Mouse (Mus musculus) liver, embryonic 14.5 days (tissue): Measurements from ENCODE around the gene Slc2a1.

Source experiments
- CTCF ChIP-seq: IDR thresholded peaks from 2 replicates; pipeline ENCODE4 v1.5.1; 2016; ENCODE audit warnings: antibody characterized with exemption, low read depth, control low read depth
- EP300 ChIP-seq: IDR thresholded peaks from 2 replicates; pipeline ENCODE4 v1.6.1; 2016; ENCODE audit warnings: antibody characterized with exemption, low read depth

- TF ChIP-seq CTCF = peak; percentile 45; the same call in 1 of the 2 replicates
- TF ChIP-seq EP300 = no peak
Observed at GRCm38 (mm10) chr4:119162990-119163389, 54.5 kb downstream of the Slc2a1 start.
